Mouse (Mus musculus) kidney, postnatal 0 days (tissue): ENCODE measurements around the gene Cbx1. TPM values are rescaled to one million over a fixed set of nuclear protein-coding genes. Genes with fewer than 3 reads are reported as not detected.

Source experiments
- ATAC-seq: fragments of 200-750 bp; cut with Nextera tagmentation; replicated peaks from 2 replicates; pipeline ENCODE4 v1.8.0; 2017; ENCODE audit warnings: low read depth, moderate number of reproducible peaks, moderate TSS enrichment, moderate library complexity; ENCODE audit not compliant: low FRiP score
- DNase-seq: peaks from one replicate; pipeline ENCODE4 v3.0.0-alpha.2; 2016; ENCODE audit warnings: low spot score
- H3K27ac ChIP-seq: fragments of 300-500 bp; sonication (generic); 2 replicates; pipeline ENCODE4 v1.5.1; 2014; ENCODE audit warnings: mild to moderate bottlenecking
- H3K27me3 ChIP-seq: fragments of 300-500 bp; sonication (generic); 2 replicates; pipeline ENCODE4 v1.6.1; 2014; ENCODE audit warnings: low read length, mixed read lengths; ENCODE audit not compliant: insufficient read depth
- H3K36me3 ChIP-seq: fragments of 300-500 bp; sonication (generic); 2 replicates; pipeline ENCODE4 v1.6.1; 2014; ENCODE audit warnings: low read length, mixed read lengths; ENCODE audit not compliant: insufficient read depth
- H3K4me1 ChIP-seq: fragments of 300-500 bp; sonication (generic); replicated peaks from 2 replicates; pipeline ENCODE4 v1.6.1; 2014; ENCODE audit warnings: antibody characterized with exemption, low read length, mixed read lengths; ENCODE audit not compliant: insufficient read depth
- H3K4me2 ChIP-seq: fragments of 300-500 bp; sonication (generic); 2 replicates; pipeline ENCODE4 v1.6.1; 2014; ENCODE audit warnings: mild to moderate bottlenecking, low read length, moderate library complexity, mixed read lengths
- H3K4me3 ChIP-seq: fragments of 300-500 bp; sonication (generic); replicated peaks from 2 replicates; pipeline ENCODE4 v1.5.1; 2014; ENCODE audit warnings: low read depth, low read length
- H3K9ac ChIP-seq: fragments of 300-500 bp; sonication (generic); 2 replicates; pipeline ENCODE4 v1.6.1; 2014; ENCODE audit warnings: low read depth, low read length
- H3K9me3 ChIP-seq: fragments of 300-500 bp; sonication (generic); replicated peaks from 2 replicates; pipeline ENCODE4 v1.6.1; 2016; ENCODE audit warnings: low read length, inconsistent platforms, mixed read lengths
- CTCF ChIP-seq: IDR thresholded peaks from 2 replicates; pipeline ENCODE4 v1.5.1; 2016; ENCODE audit warnings: antibody characterized with exemption, low read depth, mild to moderate bottlenecking, moderate library complexity
- WGBS: fragments of 180-500 bp; shearing (Covaris S2); extraction: QIAGEN DNeasy Blood & Tissue Kit; methylation state at CpG from one replicate; pipeline ENCODE4 v1.1.7; 2014; 5-methylcytosine and 5-hydroxymethylcytosine counted together
- polyA plus RNA-seq: library from polyadenylated mRNA; unstranded; fragments of >200 nt; fragmentation: Nextera tagmentation; extraction: Ambion mirVana; gene quantifications from 2 replicates; pipeline ENCODE4 v1.2.1, GENCODE M21; 2015

Gene Cbx1
- polyA plus RNA-seq, 1 experiment from 2014 or later = 101 TPM

- no peak overlapping the region for H3K4me2 ChIP-seq
- no peak for TF ChIP-seq CTCF
- 96% methylated on average over 9 of the region's 9 CpGs for WGBS
- H3K4me1 ChIP-seq = peaks cover 3% of the 10 kb centered on the region; the same call in 1 of the 2 replicates
- no peaks in the 10 kb centered on the region for H3K9me3 ChIP-seq
- no peak overlapping the region for H3K4me3 ChIP-seq
- H3K27ac ChIP-seq = no peak overlapping the region
- no peak for DNase-seq
- no peaks in the 10 kb centered on the region for H3K27me3 ChIP-seq
- no peak for ATAC-seq
- H3K36me3 ChIP-seq = peaks cover 30% of the 10 kb centered on the region; the same call in 1 of the 2 replicates
- H3K9ac ChIP-seq = no peak overlapping the region
Observed at GRCm38 (mm10) chr11:96771274-96771975, 17.5 kb upstream of the Cbx1 start.

- H3K4me3 ChIP-seq = no peak overlapping the region
- DNase-seq (no peak), ATAC-seq (no peak)
- H3K9ac ChIP-seq = no peak overlapping the region
- H3K9me3 ChIP-seq = no peaks in the 10 kb centered on the region
- no peak overlapping the region for H3K27ac ChIP-seq
- peaks cover 7% of the 10 kb centered on the region for H3K4me1 ChIP-seq
- no peak for TF ChIP-seq CTCF
- 87% methylated on average over 9 of the region's 9 CpGs for WGBS
- H3K27me3 ChIP-seq = no peaks in the 10 kb centered on the region
- peaks cover 30% of the 10 kb centered on the region; the same call in 1 of the 2 replicates for H3K36me3 ChIP-seq
- H3K4me2 ChIP-seq = no peak overlapping the region
Observed at GRCm38 (mm10) chr11:96772413-96772812, 16.5 kb upstream of the Cbx1 start.

- DNase-seq = peak; percentile 50
Observed at GRCm38 (mm10) chr11:96774536-96774935, 14.4 kb upstream of the Cbx1 start.

GRCm38 (mm10) chr11:96775063-96775462 lies 13.9 kb upstream of the Cbx1 start:
- WGBS = 60% methylated on average over 8 of the region's 8 CpGs
- no peak for DNase-seq
- no peak overlapping the region for H3K4me3 ChIP-seq
- no peak for ATAC-seq
- H3K9ac ChIP-seq = no peak overlapping the region
- no peaks in the 10 kb centered on the region for H3K27me3 ChIP-seq
- peaks cover 7% of the 10 kb centered on the region for H3K4me1 ChIP-seq
- H3K4me2 ChIP-seq = peak overlapping the region; percentile 16; the same call in 1 of the 2 replicates
- no peak for TF ChIP-seq CTCF
- no peak overlapping the region for H3K27ac ChIP-seq
- H3K9me3 ChIP-seq = no peaks in the 10 kb centered on the region
- H3K36me3 ChIP-seq = peaks cover 22% of the 10 kb centered on the region; the same call in 1 of the 2 replicates

More at GRCm38 (mm10) chr11:96774536-96774935, 14.4 kb upstream of the Cbx1 start:
- 72% methylated on average over 3 of the region's 3 CpGs for WGBS
- Histone ChIP-seq H3K27ac (no peak overlapping the region), H3K9me3 (no peaks in the 10 kb centered on the region), H3K36me3 (peaks cover 22% of the 10 kb centered on the region; the same call in 1 of the 2 replicates), H3K4me3 (no peak overlapping the region), H3K27me3 (no peaks in the 10 kb centered on the region), H3K4me2 (peak overlapping the region; percentile 16; the same call in 1 of the 2 replicates), H3K9ac (no peak overlapping the region), H3K4me1 (peaks cover 7% of the 10 kb centered on the region)
- no peak for ATAC-seq
- TF ChIP-seq CTCF = peak; percentile 53

- Histone ChIP-seq H3K27ac (no peak overlapping the region), H3K27me3 (no peaks in the 10 kb centered on the region), H3K4me2 (peak overlapping the region; percentile 9; the same call in 1 of the 2 replicates), H3K36me3 (peaks cover 22% of the 10 kb centered on the region; the same call in 1 of the 2 replicates), H3K4me3 (no peak overlapping the region), H3K4me1 (peaks cover 7% of the 10 kb centered on the region), H3K9ac (no peak overlapping the region), H3K9me3 (no peaks in the 10 kb centered on the region)
- DNase-seq (no peak), ATAC-seq (no peak)
- TF ChIP-seq CTCF = no peak
- 54% methylated on average over 7 of the region's 7 CpGs for WGBS
Observed at GRCm38 (mm10) chr11:96775665-96776064, 13.3 kb upstream of the Cbx1 start.

- WGBS = 20% methylated on average over 3 of the region's 3 CpGs
- peak overlapping the region; percentile 90 for H3K4me2 ChIP-seq
- peak overlapping the region; percentile 60; the same call in 1 of the 2 replicates for H3K9ac ChIP-seq
- peaks cover 22% of the 10 kb centered on the region; the same call in 1 of the 2 replicates for H3K36me3 ChIP-seq
- H3K27ac ChIP-seq = 0 out of 2 replicates have a peak overlapping the region, but pooled peaks have one; percentile 75
- peak; percentile 67 for DNase-seq
- peaks cover 7% of the 10 kb centered on the region for H3K4me1 ChIP-seq
- 0 out of 2 replicates have a peak overlapping the region, but pooled peaks have one; percentile 64 for H3K4me3 ChIP-seq
- H3K27me3 ChIP-seq = no peaks in the 10 kb centered on the region
- no peaks in the 10 kb centered on the region for H3K9me3 ChIP-seq
- ATAC-seq = no peak
- peak; percentile 65 for TF ChIP-seq CTCF
Observed at GRCm38 (mm10) chr11:96776068-96776467, 12.9 kb upstream of the Cbx1 start.
